Comparison of ENCODE assay signal across 9 mouse cellular contexts in the genomic region with DNA sequence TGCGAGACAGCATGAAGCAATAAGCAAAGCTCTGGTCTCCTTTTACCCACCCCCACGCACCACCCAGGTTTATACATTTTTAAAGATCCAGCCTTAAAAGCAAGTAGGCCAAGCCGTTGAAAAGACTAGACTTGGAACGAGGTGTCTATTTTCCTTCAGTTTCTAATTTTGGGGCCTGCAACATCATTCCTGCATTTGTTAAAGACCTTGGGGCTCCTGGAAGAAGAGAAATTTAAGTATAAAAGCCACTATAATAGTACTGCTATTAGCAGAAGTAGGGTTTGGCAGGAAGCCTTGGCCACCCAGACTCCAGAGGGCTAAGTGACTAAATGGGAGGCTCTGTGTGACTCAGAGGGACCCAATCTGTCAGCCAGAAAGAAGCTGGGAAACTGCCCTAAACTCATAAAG.
DNase-seq lines count a peak whose midpoint lies in the region; ATAC-seq and TF ChIP-seq lines count a peak whose summit lies in the region.
"Had no signal": no experiment of that assay in that cellular context is flagged by ENCODE, and none has a peak within 500 bp of the region (broad histone marks: within the 10 kb centered on the region; RNA-seq: fewer than 3 reads in every experiment).

No protein-coding gene starts in this region.

- H3K27ac ChIP-seq in lung, embryonic 16.5 days (ENCODE audit: low read length): no peak overlapping the region
- peak overlapping the region; percentile 72 for H3K27ac ChIP-seq in cortical plate, adult 2 months (ENCODE audit: insufficient read depth, low read length)
- H3K27ac ChIP-seq in layer of hippocampus, adult 2 months: peak overlapping the region; percentile 76
- H3K27ac ChIP-seq: limb, embryonic 12.5 days; midbrain, embryonic 15.5 days had no signal

- H3K4me3 ChIP-seq in lung, embryonic 16.5 days (ENCODE audit: low read length): no peak overlapping the region
- no peak overlapping the region for H3K4me3 ChIP-seq in cortical plate, adult 2 months (ENCODE audit: insufficient read depth, low read length)
- no peak overlapping the region for H3K4me3 ChIP-seq in layer of hippocampus, adult 2 months
- H3K4me3 ChIP-seq: limb, embryonic 12.5 days; midbrain, embryonic 15.5 days had no signal

- H3K4me1 ChIP-seq in lung, embryonic 16.5 days (replicated peaks; ENCODE audit: control insufficient read depth, insufficient read depth, low read length): no peaks in the 10 kb centered on the region
- H3K4me1 ChIP-seq in cortical plate, adult 2 months (ENCODE audit: control insufficient read depth, insufficient read depth, low read length): peaks cover 5% of the 10 kb centered on the region

- TF ChIP-seq POLR2A in cortical plate, adult 2 months (IDR thresholded peaks at IDR 0.05; ENCODE audit: extremely low read depth, insufficient read depth, low read length): no peak

- no peaks in the 10 kb centered on the region for H3K27me3 ChIP-seq in lung, embryonic 16.5 days (ENCODE audit: control insufficient read depth, insufficient read depth, low read depth, low read length)
- H3K27me3 ChIP-seq: limb, embryonic 12.5 days; midbrain, embryonic 15.5 days had no signal

- no peak overlapping the region for H3K4me2 ChIP-seq in lung, embryonic 16.5 days (ENCODE audit: low read depth, low read length)
- H3K4me2 ChIP-seq: limb, embryonic 12.5 days; midbrain, embryonic 15.5 days had no signal

- no peaks in the 10 kb centered on the region for H3K36me3 ChIP-seq in lung, embryonic 16.5 days (ENCODE audit: control insufficient read depth, insufficient read depth, low read length)
- H3K36me3 ChIP-seq: midbrain, embryonic 15.5 days had no signal

- DNase-seq in lung, postnatal 25 days (ENCODE audit: low spot score): no peak
- DNase-seq in layer of hippocampus, adult 2 months (ENCODE audit: low spot score in 2 of 2): peak; percentile 66 to 78
- DNase-seq in right cerebral cortex, postnatal 14 days: peak; percentile 68
- no peak for DNase-seq in gastrocnemius, adult 8-10 months (ENCODE audit: low spot score in 2 of 2)
- DNase-seq in liver: no peak

- TF ChIP-seq CTCF in cortical plate, adult 2 months (IDR thresholded peaks at IDR 0.05; ENCODE audit: extremely low read depth, insufficient read depth, low read length): no peak
- no peak for TF ChIP-seq CTCF in layer of hippocampus, adult 2 months (conservative IDR thresholded peaks at IDR 0.05)

- 81% methylated on average over 4 of the region's 4 CpGs for WGBS in lung, embryonic 16.5 days

- ATAC-seq in lung, embryonic 16.5 days (ENCODE audit: low read depth): 0 out of 2 replicates have a peak, but pooled peaks have one; percentile 28
- ATAC-seq: midbrain, embryonic 15.5 days had no signal

- no peaks in the 10 kb centered on the region for H3K9me3 ChIP-seq in lung, embryonic 16.5 days (ENCODE audit: control insufficient read depth, low read length)
- H3K9me3 ChIP-seq: limb, embryonic 12.5 days; midbrain, embryonic 15.5 days had no signal

- H3K9ac ChIP-seq in lung, embryonic 16.5 days (ENCODE audit: low read length): no peak overlapping the region
- H3K9ac ChIP-seq: limb, embryonic 12.5 days; midbrain, embryonic 15.5 days had no signal

Comparison
In these comparisons a context has a peak if more than half of its experiments do, and no peak if none do; other contexts are left out.
1. DNase-seq: peak in layer of hippocampus, adult 2 months (2 of 2) and right cerebral cortex, postnatal 14 days (single experiment); none in lung, postnatal 25 days (single experiment), gastrocnemius, adult 8-10 months (0 of 2) and liver (single experiment).